Mouse (Mus musculus) neural tube, embryonic 14.5 days (tissue): ENCODE results near the gene Tasp1. TPM values are rescaled to one million over a fixed set of nuclear protein-coding genes. Genes with fewer than 3 reads are reported as not detected.
"Not testable (repeated sequence)": the region's sequence is repeated elsewhere in the genome, so short reads cannot be mapped to it uniquely, and the experiment has no call there.

ENCODE experiments used
- ATAC-seq: fragments of 200-750 bp; cut with Nextera tagmentation; 2 replicates; pipeline ENCODE4 v1.8.0; 2017; ENCODE audit warnings: low read depth, mild to moderate bottlenecking, moderate TSS enrichment, moderate library complexity
- H3K27ac ChIP-seq: fragments of 300-500 bp; sonication (generic); 2 replicates; pipeline ENCODE4 v1.5.1; 2014; ENCODE audit warnings: low read depth, mild to moderate bottlenecking, control low read depth, low read length, moderate library complexity, mixed read lengths
- H3K27me3 ChIP-seq: fragments of 300-500 bp; sonication (generic); 2 replicates; pipeline ENCODE4 v1.6.1; 2014; ENCODE audit warnings: low read length; ENCODE audit not compliant: control insufficient read depth, insufficient read depth
- H3K36me3 ChIP-seq: fragments of 300-500 bp; sonication (generic); 2 replicates; pipeline ENCODE4 v1.6.1; 2014; ENCODE audit warnings: low read length, mixed read lengths; ENCODE audit not compliant: control insufficient read depth, insufficient read depth
- H3K4me1 ChIP-seq: fragments of 300-500 bp; sonication (generic); 2 replicates; pipeline ENCODE4 v1.6.1; 2014; ENCODE audit warnings: low read length; ENCODE audit not compliant: control insufficient read depth, insufficient read depth
- H3K4me2 ChIP-seq: fragments of 300-500 bp; sonication (generic); 2 replicates; pipeline ENCODE4 v1.6.1; 2014; ENCODE audit warnings: mild to moderate bottlenecking, low read depth, low read length, control low read depth
- H3K4me3 ChIP-seq: fragments of 300-500 bp; sonication (generic); 2 replicates; pipeline ENCODE4 v1.5.1; 2014; ENCODE audit warnings: low read depth, low read length, control low read depth, mixed read lengths
- H3K9ac ChIP-seq: fragments of 300-500 bp; sonication (generic); replicated peaks from 2 replicates; pipeline ENCODE4 v1.6.1; 2014; ENCODE audit warnings: low read depth, mild to moderate bottlenecking, control low read depth, low read length, mixed read lengths
- H3K9me3 ChIP-seq: fragments of 300-500 bp; sonication (generic); 2 replicates; pipeline ENCODE4 v1.6.1; 2016; ENCODE audit warnings: low read length; ENCODE audit not compliant: control insufficient read depth
- WGBS: fragments of 180-500 bp; shearing (Covaris S2); extraction: QIAGEN DNeasy Blood & Tissue Kit; methylation state at CpG from one replicate; pipeline ENCODE4 v1.1.7; 2014; 5-methylcytosine and 5-hydroxymethylcytosine counted together
- polyA plus RNA-seq: library from polyadenylated mRNA; unstranded; fragments of >200 nt; fragmentation: Nextera tagmentation; extraction: Ambion mirVana; gene quantifications from 2 replicates; pipeline ENCODE4 v1.2.1, GENCODE M21; 2014

Gene Tasp1
- polyA plus RNA-seq, 1 experiment from 2014 or later, result 19.0 TPM

GRCm38 (mm10) chr2:139934033-139934572 is 132.5 kb downstream of the Tasp1 start:
- Histone ChIP-seq H3K27me3 (no peaks in the 10 kb centered on the region), H3K9ac (no peak overlapping the region), H3K4me3 (no peak overlapping the region), H3K36me3 (no peaks in the 10 kb centered on the region), H3K4me2 (no peak overlapping the region), H3K27ac (no peak overlapping the region), H3K4me1 (no peaks in the 10 kb centered on the region), H3K9me3 (no peaks in the 10 kb centered on the region)
- ATAC-seq, result no peak
- WGBS, result 83% methylated on average over 4 of the region's 4 CpGs

- WGBS, result 90% methylated on average over 2 of the region's 2 CpGs
- H3K9me3 ChIP-seq, result no peaks in the 10 kb centered on the region
- H3K27me3 ChIP-seq, result no peaks in the 10 kb centered on the region
- no peak overlapping the region for H3K27ac ChIP-seq
- no peaks in the 10 kb centered on the region for H3K4me1 ChIP-seq
- no peak overlapping the region for H3K4me2 ChIP-seq
- ATAC-seq, result no peak
- H3K36me3 ChIP-seq, result no peaks in the 10 kb centered on the region
- H3K9ac ChIP-seq, result no peak overlapping the region
- no peak overlapping the region for H3K4me3 ChIP-seq
Observed at GRCm38 (mm10) chr2:139932211-139932610, 134.4 kb downstream of the Tasp1 start.

GRCm38 (mm10) chr2:139924937-139925336 is 141.7 kb downstream of the Tasp1 start:
- no peak for ATAC-seq
- Histone ChIP-seq H3K4me3 (no peak overlapping the region), H3K4me2 (no peak overlapping the region), H3K4me1 (no peaks in the 10 kb centered on the region), H3K9ac (no peak overlapping the region), H3K27me3 (no peaks in the 10 kb centered on the region), H3K36me3 (no peaks in the 10 kb centered on the region), H3K27ac (no peak overlapping the region), H3K9me3 (no peaks in the 10 kb centered on the region)
- WGBS, result 15% methylated on average over 1 of the region's 1 CpGs

GRCm38 (mm10) chr2:139921395-139921794 is 145.2 kb downstream of the Tasp1 start:
- H3K27ac ChIP-seq, H3K4me2 ChIP-seq, ATAC-seq, H3K36me3 ChIP-seq, H3K9ac ChIP-seq, H3K4me1 ChIP-seq, H3K4me3 ChIP-seq, H3K9me3 ChIP-seq, H3K27me3 ChIP-seq: not testable (repeated sequence)

GRCm38 (mm10) chr2:139919757-139920156 is 146.8 kb downstream of the Tasp1 start:
- H3K36me3 ChIP-seq, result no peaks in the 10 kb centered on the region
- H3K27ac ChIP-seq, result no peak overlapping the region
- no peaks in the 10 kb centered on the region for H3K27me3 ChIP-seq
- no peak for ATAC-seq
- H3K9me3 ChIP-seq, result no peaks in the 10 kb centered on the region
- 74% methylated on average over 2 of the region's 2 CpGs for WGBS
- H3K4me2 ChIP-seq, result no peak overlapping the region
- no peak overlapping the region for H3K9ac ChIP-seq
- no peak overlapping the region for H3K4me3 ChIP-seq
- no peaks in the 10 kb centered on the region for H3K4me1 ChIP-seq

DNA sequence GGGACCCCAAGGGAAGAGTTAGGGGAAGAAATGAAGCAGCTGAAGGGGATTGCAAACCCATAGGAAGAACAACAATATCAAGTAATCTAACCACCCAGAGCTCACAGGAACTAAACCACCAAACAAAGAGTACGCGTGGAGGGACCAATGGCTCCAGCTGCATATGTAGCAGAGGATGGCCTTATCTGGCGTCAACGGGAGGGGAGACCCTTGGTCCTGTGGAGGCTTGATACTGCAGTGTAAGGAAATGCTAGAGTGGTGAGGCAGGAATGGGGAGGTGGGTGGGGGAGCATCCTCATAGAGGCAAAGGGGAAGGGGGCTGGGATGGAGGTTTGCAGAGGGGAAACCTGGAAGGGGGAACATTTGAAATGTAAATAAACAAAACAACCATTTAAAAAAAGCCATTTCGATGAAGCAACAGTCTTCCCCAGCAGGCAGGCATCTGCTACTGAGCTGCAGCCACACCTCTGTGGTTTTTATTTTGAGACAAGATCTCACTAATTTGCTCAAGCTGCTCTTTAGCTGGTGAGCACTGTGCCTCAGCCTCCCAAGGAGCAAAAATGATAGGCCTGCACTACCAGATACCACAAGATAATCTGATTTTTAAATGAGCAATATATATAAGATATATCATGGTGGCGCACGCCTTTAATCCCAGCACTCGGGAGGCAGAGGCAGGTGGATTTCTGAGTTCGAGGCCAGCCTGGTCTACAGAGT is 160.0 kb downstream of the Tasp1 start:
- no peaks in the 10 kb centered on the region; the same call in 1 of the 2 replicates for H3K36me3 ChIP-seq
- H3K27me3 ChIP-seq, result no peaks in the 10 kb centered on the region
- no peak overlapping the region for H3K4me3 ChIP-seq
- H3K9ac ChIP-seq, result no peak overlapping the region
- H3K27ac ChIP-seq, result no peak overlapping the region
- H3K4me2 ChIP-seq, result no peak overlapping the region
- no peaks in the 10 kb centered on the region for H3K9me3 ChIP-seq
- H3K4me1 ChIP-seq, result no peaks in the 10 kb centered on the region
- no peak for ATAC-seq
- WGBS, result 92% methylated on average over 9 of the region's 9 CpGs

GRCm38 (mm10) chr2:139891405-139892089 is 175.1 kb downstream of the Tasp1 start:
- no peak overlapping the region for H3K4me2 ChIP-seq
- no peak overlapping the region for H3K27ac ChIP-seq
- H3K36me3 ChIP-seq, result no peaks in the 10 kb centered on the region
- ATAC-seq, result no peak
- H3K27me3 ChIP-seq, result no peaks in the 10 kb centered on the region
- H3K9ac ChIP-seq, result no peak overlapping the region
- H3K4me1 ChIP-seq, result no peaks in the 10 kb centered on the region
- no peaks in the 10 kb centered on the region for H3K9me3 ChIP-seq
- H3K4me3 ChIP-seq, result no peak overlapping the region

DNA sequence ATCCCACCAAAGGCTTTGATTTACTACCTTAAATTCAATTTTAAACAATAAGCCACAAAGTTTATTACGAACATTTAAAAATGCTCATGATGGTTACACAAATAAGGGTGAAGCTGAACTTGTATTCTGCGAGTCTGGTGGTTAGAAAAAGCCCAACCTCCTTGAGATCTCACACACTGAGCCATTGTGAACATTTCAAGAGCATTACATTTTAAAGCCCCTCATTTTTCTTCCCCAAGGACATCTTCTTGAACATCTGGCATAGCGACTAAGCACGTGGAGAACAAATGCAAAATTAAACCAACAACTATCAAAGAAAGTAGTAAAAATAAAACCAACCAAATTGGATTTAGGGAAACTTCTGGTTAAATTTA is 182.4 kb downstream of the Tasp1 start:
- no peak overlapping the region for H3K4me3 ChIP-seq
- H3K9ac ChIP-seq, result no peak overlapping the region
- H3K4me1 ChIP-seq, result no peaks in the 10 kb centered on the region
- no peaks in the 10 kb centered on the region for H3K27me3 ChIP-seq
- no peak overlapping the region for H3K27ac ChIP-seq
- no peaks in the 10 kb centered on the region for H3K9me3 ChIP-seq
- ATAC-seq, result no peak
- 48% methylated on average over 4 of the region's 4 CpGs for WGBS
- H3K36me3 ChIP-seq, result no peaks in the 10 kb centered on the region
- no peak overlapping the region for H3K4me2 ChIP-seq

DNA sequence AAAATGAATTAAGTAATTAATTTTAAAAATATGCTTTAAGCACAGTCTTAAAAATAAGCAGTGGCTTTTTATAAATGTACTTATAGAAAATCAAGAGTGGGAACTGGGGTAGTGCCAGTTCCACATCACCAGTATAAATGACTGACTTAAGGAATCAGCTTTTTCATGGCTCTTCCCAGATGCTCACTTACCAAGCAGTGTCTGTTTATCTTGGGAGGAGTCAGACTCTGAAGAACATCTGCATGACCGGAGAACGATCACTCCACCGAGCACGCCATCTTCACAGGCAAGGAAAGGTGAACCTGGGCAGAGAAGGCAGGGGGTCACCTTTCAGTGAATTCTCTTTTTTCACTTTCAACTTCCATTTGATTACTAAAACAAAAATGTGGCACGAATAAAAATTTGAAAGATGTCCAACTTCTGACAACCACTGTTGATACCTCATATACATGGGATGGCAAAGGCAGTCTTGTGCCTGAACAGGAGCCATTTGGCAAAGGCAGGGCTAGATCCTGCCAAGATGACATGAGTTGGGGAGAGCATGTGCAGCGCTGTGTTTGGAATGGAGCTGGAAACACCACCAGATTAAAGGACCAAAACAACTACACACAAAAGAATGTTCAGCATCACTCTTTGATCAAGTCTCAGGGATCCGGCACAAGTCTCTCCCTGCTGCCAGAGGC is 182.9 kb downstream of the Tasp1 start:
- Histone ChIP-seq H3K27me3 (no peaks in the 10 kb centered on the region), H3K9ac (no peak overlapping the region), H3K36me3 (no peaks in the 10 kb centered on the region), H3K9me3 (no peaks in the 10 kb centered on the region), H3K27ac (no peak overlapping the region), H3K4me2 (no peak overlapping the region), H3K4me3 (no peak overlapping the region), H3K4me1 (no peaks in the 10 kb centered on the region)
- no peak for ATAC-seq
- WGBS, result 81% methylated on average over 7 of the region's 7 CpGs
